Mouse (Mus musculus) heart, embryonic 14.5 days (tissue): ENCODE measurements around the gene Hbb-y. TPM values are rescaled to one million over a fixed set of nuclear protein-coding genes. Genes with fewer than 3 reads are reported as not detected.

ENCODE experiments used
- ATAC-seq: fragments of 200-750 bp; cut with Nextera tagmentation; 2 replicates; pipeline ENCODE4 v1.8.0; 2017; ENCODE audit warnings: low read depth, moderate TSS enrichment; ENCODE audit not compliant: insufficient number of reproducible peaks, insufficient read depth, low FRiP score
- H3K27ac ChIP-seq, 2 experiments: fragments of 200-500 bp in 1 of 2; fragments of 300-500 bp in 1 of 2; sonication (generic) in 1 of 2; replicated peaks in 1 of 2; 2 replicates each; pipeline ENCODE4 v1.5.1; 2012 to 2014; ENCODE audit warnings: low read depth in 2 of 2, low read length in 2 of 2, control low read depth in 1 of 2, mild to moderate bottlenecking in 1 of 2, mixed read lengths in 1 of 2; ENCODE audit not compliant: control insufficient read depth in 1 of 2, insufficient read depth in 1 of 2
- H3K27me3 ChIP-seq: fragments of 300-500 bp; sonication (generic); 2 replicates; pipeline ENCODE4 v1.6.1; 2014; ENCODE audit warnings: mild to moderate bottlenecking, low read length, control low read depth; ENCODE audit not compliant: control insufficient read depth, insufficient read depth
- H3K36me3 ChIP-seq: fragments of 300-500 bp; sonication (generic); 2 replicates; pipeline ENCODE4 v1.6.1; 2014; ENCODE audit warnings: mild to moderate bottlenecking, control low read depth, low read length, mixed read lengths; ENCODE audit not compliant: control insufficient read depth, insufficient read depth
- H3K4me1 ChIP-seq, 2 experiments: fragments of 200-500 bp in 1 of 2; fragments of 300-500 bp in 1 of 2; sonication (generic) in 1 of 2; 2 replicates each; pipeline ENCODE4 v1.6.1; 2012 to 2014; ENCODE audit warnings: low read length in 2 of 2, control low read depth in 1 of 2, mixed read lengths in 1 of 2; ENCODE audit not compliant: control insufficient read depth in 2 of 2, insufficient read depth in 2 of 2
- H3K4me2 ChIP-seq: fragments of 300-500 bp; sonication (generic); 2 replicates; pipeline ENCODE4 v1.6.1; 2014; ENCODE audit warnings: mild to moderate bottlenecking, low read length
- H3K4me3 ChIP-seq, 2 experiments: fragments of 200-500 bp in 1 of 2; fragments of 300-500 bp in 1 of 2; sonication (generic) in 1 of 2; 2 replicates each; pipeline ENCODE4 v1.5.1; 2012 to 2014; ENCODE audit warnings: low read length in 2 of 2, mild to moderate bottlenecking in 2 of 2, control low read depth in 1 of 2, low read depth in 1 of 2, moderate library complexity in 1 of 2; ENCODE audit not compliant: control insufficient read depth in 1 of 2, insufficient read depth in 1 of 2
- H3K9ac ChIP-seq: fragments of 300-500 bp; sonication (generic); 2 replicates; pipeline ENCODE4 v1.6.1; 2014; ENCODE audit warnings: mild to moderate bottlenecking, low read length
- H3K9me3 ChIP-seq: fragments of 300-500 bp; sonication (generic); 2 replicates; pipeline ENCODE4 v1.6.1; 2016; ENCODE audit warnings: low read length, control low read depth; ENCODE audit not compliant: control insufficient read depth
- WGBS: fragments of 180-500 bp; shearing (Covaris S2); extraction: QIAGEN DNeasy Blood & Tissue Kit; methylation state at CpG from one replicate; pipeline ENCODE4 v1.1.7; 2014; 5-methylcytosine and 5-hydroxymethylcytosine counted together
- polyA plus RNA-seq: library from polyadenylated mRNA; unstranded; fragments of >200 nt; fragmentation: Nextera tagmentation; extraction: Ambion mirVana; gene quantifications from 2 replicates; pipeline ENCODE4 v1.2.1, GENCODE M21; 2014

The Hbb-y gene
- polyA plus RNA-seq, 1 experiment from 2014 or later, result 2,227 TPM

DNA sequence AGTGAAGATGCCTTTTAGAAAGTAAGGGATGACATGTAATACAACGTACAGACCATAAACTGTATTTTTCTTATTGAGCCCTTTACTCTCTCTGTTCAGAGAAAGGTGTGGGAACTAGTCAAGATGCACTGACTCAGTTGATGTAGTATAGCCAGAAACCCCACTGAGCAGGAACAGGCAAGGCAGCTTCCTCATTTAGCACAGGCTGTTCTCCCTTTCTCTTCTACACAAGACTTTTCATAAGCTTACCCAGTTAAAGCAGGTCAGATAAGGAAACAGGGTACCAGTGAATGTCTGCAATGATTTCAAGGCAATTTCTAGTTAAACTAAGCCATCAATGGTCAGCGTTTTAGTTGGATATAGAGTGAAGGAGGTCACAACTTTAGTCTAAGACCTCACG, 8.5 kb upstream of the Hbb-y start:
- H3K4me2 ChIP-seq, result no peak overlapping the region
- WGBS, result 82% methylated on average over 3 of the region's 3 CpGs
- no peak overlapping the region for H3K9ac ChIP-seq
- no peak for ATAC-seq
- no peaks in the 10 kb centered on the region for H3K36me3 ChIP-seq
- no peaks in the 10 kb centered on the region for H3K4me1 ChIP-seq
- H3K4me3 ChIP-seq, result no peak overlapping the region
- no peaks in the 10 kb centered on the region for H3K27me3 ChIP-seq
- no peaks in the 10 kb centered on the region for H3K9me3 ChIP-seq
- no peak overlapping the region for H3K27ac ChIP-seq

DNA sequence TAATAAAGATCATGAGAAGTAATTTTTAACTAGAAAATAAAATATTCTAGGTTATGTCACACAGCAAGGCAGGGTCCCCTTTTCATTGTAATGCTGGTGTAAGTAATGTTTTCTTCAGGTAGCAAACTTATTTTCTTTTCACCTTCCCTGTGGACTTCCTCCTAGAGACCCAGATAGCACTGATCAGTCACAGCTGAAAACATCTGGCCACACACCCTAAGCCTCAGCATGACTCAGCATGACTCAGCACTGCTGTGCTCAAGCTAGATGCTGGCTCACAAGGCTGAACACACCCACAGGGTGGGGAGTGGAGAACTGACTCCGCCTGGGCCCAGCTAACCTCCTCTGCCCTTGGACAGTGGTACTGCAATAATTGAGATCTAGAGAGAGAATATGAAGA, 7.8 kb upstream of the Hbb-y start:
- WGBS, result 59% methylated on average over 1 of the region's 1 CpGs
- Histone ChIP-seq H3K36me3 (no peaks in the 10 kb centered on the region), H3K4me2 (no peak overlapping the region), H3K4me3 (no peak overlapping the region), H3K9ac (no peak overlapping the region), H3K4me1 (no peaks in the 10 kb centered on the region), H3K27ac (no peak overlapping the region), H3K9me3 (no peaks in the 10 kb centered on the region), H3K27me3 (no peaks in the 10 kb centered on the region)
- peak; percentile 73 for ATAC-seq

- Histone ChIP-seq H3K27me3 (no peaks in the 10 kb centered on the region), H3K27ac (no peak overlapping the region), H3K36me3 (no peaks in the 10 kb centered on the region), H3K4me1 (no peaks in the 10 kb centered on the region), H3K4me2 (no peak overlapping the region), H3K4me3 (no peak overlapping the region), H3K9me3 (no peaks in the 10 kb centered on the region), H3K9ac (no peak overlapping the region)
- WGBS, result 12% methylated on average over 2 of the region's 2 CpGs
- no peak for ATAC-seq
These were observed 6.1 kb upstream of the Hbb-y start for GRCm38 (mm10) chr7:103859076-103859475.

DNA sequence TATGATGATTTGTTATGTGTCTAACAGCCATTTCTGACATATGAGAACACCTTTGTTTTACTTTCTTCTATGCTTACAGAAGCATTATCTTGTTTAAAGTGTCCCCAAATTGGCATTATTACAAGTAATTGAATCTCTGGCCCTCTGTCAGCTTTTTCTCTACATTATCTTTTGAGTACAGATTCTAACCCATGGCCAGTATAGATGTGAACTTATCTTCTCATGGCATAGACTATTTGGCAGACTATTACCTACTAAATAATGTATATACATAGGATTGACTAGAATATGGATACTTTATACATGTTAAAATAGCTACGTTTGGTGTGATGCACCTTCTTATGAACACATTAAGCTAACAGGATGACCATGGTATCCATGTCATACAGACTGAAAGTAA, 1.7 kb upstream of the Hbb-y start:
- Histone ChIP-seq H3K36me3 (no peaks in the 10 kb centered on the region), H3K4me1 (no peaks in the 10 kb centered on the region), H3K9me3 (no peaks in the 10 kb centered on the region), H3K9ac (no peak overlapping the region), H3K27me3 (no peaks in the 10 kb centered on the region), H3K4me2 (no peak overlapping the region), H3K27ac (no peak overlapping the region), H3K4me3 (no peak overlapping the region)
- 58% methylated on average over 1 of the region's 1 CpGs for whole genome bisulfite sequencing
- no peak for ATAC-seq

GRCm38 (mm10) chr7:103844525-103845325, 8.3 kb downstream of the Hbb-y start:
- Histone ChIP-seq H3K9ac (no peak overlapping the region), H3K9me3 (no peaks in the 10 kb centered on the region), H3K27me3 (no peaks in the 10 kb centered on the region), H3K4me1 (no peaks in the 10 kb centered on the region), H3K36me3 (no peaks in the 10 kb centered on the region), H3K4me2 (no peak overlapping the region), H3K27ac (no peak overlapping the region), H3K4me3 (no peak overlapping the region)
- WGBS, result 50% methylated on average over 1 of the region's 2 CpGs
- no peak for ATAC-seq

GRCm38 (mm10) chr7:103843034-103843433, 10.0 kb downstream of the Hbb-y start, which contains the start of gene Hbb-bh1:
Hbb-bh1 (minus strand) TSS chr7:103843164.
- H3K27me3 ChIP-seq, result no peaks in the 10 kb centered on the region
- no peak within 1 kb of the TSS for H3K4me2 ChIP-seq
- H3K36me3 ChIP-seq, result no peaks in the 10 kb centered on the region
- no peak for ATAC-seq
- no peak within 1 kb of the TSS for H3K4me3 ChIP-seq
- H3K9ac ChIP-seq, result no peak within 1 kb of the TSS
- no peaks in the 10 kb centered on the region for H3K4me1 ChIP-seq
- no peaks in the 10 kb centered on the region for H3K9me3 ChIP-seq
- WGBS, result 47% methylated on average over 2 of the region's 2 CpGs
- no peak within 1 kb of the TSS for H3K27ac ChIP-seq

DNA sequence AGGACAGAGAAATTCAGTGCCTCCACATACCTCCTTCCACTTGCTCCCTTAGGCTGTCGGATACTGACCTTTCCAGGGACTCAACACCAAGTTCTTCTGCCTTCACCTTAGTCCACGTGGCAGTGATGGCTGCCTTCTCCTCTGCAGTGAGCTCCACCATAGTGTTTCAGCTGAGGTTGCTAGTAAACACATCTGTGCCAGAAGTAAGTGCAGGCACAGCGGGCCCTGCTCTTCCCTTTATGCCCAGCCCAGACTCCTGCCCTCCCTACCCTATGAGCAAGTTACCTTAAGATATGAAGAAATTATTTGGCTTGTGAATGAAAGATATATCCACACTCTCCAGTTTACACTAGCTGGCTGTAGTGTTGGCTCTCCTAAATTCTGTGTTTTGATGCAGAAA, 12.7 kb downstream of the Hbb-y start, which contains the start of gene Hbb-bh2:
Gene Hbb-bh2 (minus strand): TSS at position 253 of the 400 bp plus-strand sequence.
- Histone ChIP-seq H3K4me1 (no peaks in the 10 kb centered on the region), H3K9me3 (no peaks in the 10 kb centered on the region), H3K4me2 (no peak within 1 kb of the TSS), H3K9ac (no peak within 1 kb of the TSS), H3K27ac (no peak within 1 kb of the TSS), H3K27me3 (no peaks in the 10 kb centered on the region), H3K4me3 (no peak within 1 kb of the TSS), H3K36me3 (no peaks in the 10 kb centered on the region)
- WGBS, result 68% methylated on average over 3 of the region's 3 CpGs
- no peak for ATAC-seq

- Histone ChIP-seq H3K4me3 (no peak within 1 kb of the TSS), H3K4me1 (no peaks in the 10 kb centered on the region), H3K4me2 (no peak within 1 kb of the TSS), H3K36me3 (no peaks in the 10 kb centered on the region), H3K27ac (no peak within 1 kb of the TSS), H3K27me3 (no peaks in the 10 kb centered on the region), H3K9ac (no peak within 1 kb of the TSS), H3K9me3 (no peaks in the 10 kb centered on the region)
- 85% methylated on average over 4 of the region's 4 CpGs for WGBS
- no peak for ATAC-seq
These were observed 25.2 kb downstream of the Hbb-y start, which contains the start of gene Hbb-bs for GRCm38 (mm10) chr7:103827808-103828207. Hbb-bs (minus strand) TSS chr7:103828096.
